Mouse (Mus musculus): ENCODE data around the gene Nsmce4a. TPM values are rescaled to one million over a fixed set of nuclear protein-coding genes. Genes with fewer than 3 reads are reported as not detected.
A peak's percentile ranks its signal among the peaks of the same experiment; 100 is the strongest.

The Nsmce4a gene
- polyA plus RNA-seq, 1 experiment from 2014 or later = 271 TPM

GRCm38 (mm10) chr7:130523451-130523850, 49.5 kb downstream of the Nsmce4a start:
- Histone ChIP-seq H3K36me3 (replicated peaks; ENCODE audit: control insufficient read depth, insufficient read depth, low read depth, low read length) (no peaks in the 10 kb centered on the region), H3K4me3 (ENCODE audit: low read depth, low read length) (no peak overlapping the region), H3K9me3 (replicated peaks; ENCODE audit: control insufficient read depth, low read length) (no peaks in the 10 kb centered on the region), H3K4me1 (ENCODE audit: control insufficient read depth, insufficient read depth, low read length) (no peaks in the 10 kb centered on the region), H3K27ac (replicated peaks; ENCODE audit: low read depth, low read length) (no peak overlapping the region), H3K9ac (replicated peaks; ENCODE audit: low read length) (no peak overlapping the region), H3K27me3 (ENCODE audit: control insufficient read depth, insufficient read depth, low read length) (no peaks in the 10 kb centered on the region), H3K4me2 (ENCODE audit: low read depth, low read length) (no peak overlapping the region)
- DNase-seq (ENCODE audit: low spot score) (no peak), ATAC-seq (replicated peaks; ENCODE audit: insufficient number of reproducible peaks, low FRiP score, low TSS enrichment, low read depth) (no peak)
- WGBS = 92% methylated on average over 8 of the region's 8 CpGs

GRCm38 (mm10) chr7:130520812-130521422, 52.0 kb downstream of the Nsmce4a start:
- H3K9ac ChIP-seq (replicated peaks; ENCODE audit: low read length) = no peak overlapping the region; the same call in 1 of the 2 replicates
- no peaks in the 10 kb centered on the region for H3K4me1 ChIP-seq (ENCODE audit: control insufficient read depth, insufficient read depth, low read length)
- no peaks in the 10 kb centered on the region for H3K27me3 ChIP-seq (ENCODE audit: control insufficient read depth, insufficient read depth, low read length)
- H3K27ac ChIP-seq (replicated peaks; ENCODE audit: low read depth, low read length) = no peak overlapping the region
- WGBS = 86% methylated on average over 14 of the region's 14 CpGs
- DNase-seq (ENCODE audit: low spot score) (no peak), ATAC-seq (replicated peaks; ENCODE audit: insufficient number of reproducible peaks, low FRiP score, low TSS enrichment, low read depth) (no peak)
- H3K4me3 ChIP-seq (ENCODE audit: low read depth, low read length) = no peak overlapping the region
- no peaks in the 10 kb centered on the region for H3K9me3 ChIP-seq (replicated peaks; ENCODE audit: control insufficient read depth, low read length)
- H3K36me3 ChIP-seq (replicated peaks; ENCODE audit: control insufficient read depth, insufficient read depth, low read depth, low read length) = no peaks in the 10 kb centered on the region
- H3K4me2 ChIP-seq (ENCODE audit: low read depth, low read length) = no peak overlapping the region

GRCm38 (mm10) chr7:130520049-130520425, 52.9 kb downstream of the Nsmce4a start, which contains the start of gene Ate1:
TSS of gene Ate1 (minus strand) at chr7:130520369.
- peak within 1 kb of the TSS; percentile 95 for H3K27ac ChIP-seq (replicated peaks; ENCODE audit: low read depth, low read length)

GRCm38 (mm10) chr7:130519096-130520048, 53.5 kb downstream of the Nsmce4a start:
- Histone ChIP-seq H3K9ac (replicated peaks; ENCODE audit: low read length) (peak overlapping the region; percentile 93), H3K4me1 (ENCODE audit: control insufficient read depth, insufficient read depth, low read length) (no peaks in the 10 kb centered on the region), H3K36me3 (replicated peaks; ENCODE audit: control insufficient read depth, insufficient read depth, low read depth, low read length) (no peaks in the 10 kb centered on the region; the same call in 1 of the 2 replicates), H3K4me3 (ENCODE audit: low read depth, low read length) (peak overlapping the region; percentile 88), H3K27me3 (ENCODE audit: control insufficient read depth, insufficient read depth, low read length) (no peaks in the 10 kb centered on the region), H3K4me2 (ENCODE audit: low read depth, low read length) (peak overlapping the region; percentile 78), H3K9me3 (replicated peaks; ENCODE audit: control insufficient read depth, low read length) (no peaks in the 10 kb centered on the region), H3K27ac (replicated peaks; ENCODE audit: low read depth, low read length) (peak overlapping the region; percentile 95)
- peak; percentile 99 for DNase-seq (ENCODE audit: low spot score)
- WGBS = under 1% methylated on average over 86 of the region's 90 CpGs
- ATAC-seq (replicated peaks; ENCODE audit: insufficient number of reproducible peaks, low FRiP score, low TSS enrichment, low read depth) = peak; percentile 98

More at GRCm38 (mm10) chr7:130520049-130520425, 52.9 kb downstream of the Nsmce4a start, which contains the start of gene Ate1:
- Histone ChIP-seq H3K9ac (replicated peaks; ENCODE audit: low read length) (peak within 1 kb of the TSS; percentile 93), H3K36me3 (replicated peaks; ENCODE audit: control insufficient read depth, insufficient read depth, low read depth, low read length) (no peaks in the 10 kb centered on the region), H3K4me3 (ENCODE audit: low read depth, low read length) (peak within 1 kb of the TSS; percentile 88), H3K4me1 (ENCODE audit: control insufficient read depth, insufficient read depth, low read length) (no peaks in the 10 kb centered on the region), H3K9me3 (replicated peaks; ENCODE audit: control insufficient read depth, low read length) (no peaks in the 10 kb centered on the region), H3K27me3 (ENCODE audit: control insufficient read depth, insufficient read depth, low read length) (no peaks in the 10 kb centered on the region), H3K4me2 (ENCODE audit: low read depth, low read length) (peak within 1 kb of the TSS; percentile 78)
- 18% methylated on average over 20 of the region's 20 CpGs for WGBS
- ATAC-seq (replicated peaks; ENCODE audit: insufficient number of reproducible peaks, low FRiP score, low TSS enrichment, low read depth) (peak; percentile 12; the same call in 1 of the 2 replicates), DNase-seq (ENCODE audit: low spot score) (no peak)

DNA sequence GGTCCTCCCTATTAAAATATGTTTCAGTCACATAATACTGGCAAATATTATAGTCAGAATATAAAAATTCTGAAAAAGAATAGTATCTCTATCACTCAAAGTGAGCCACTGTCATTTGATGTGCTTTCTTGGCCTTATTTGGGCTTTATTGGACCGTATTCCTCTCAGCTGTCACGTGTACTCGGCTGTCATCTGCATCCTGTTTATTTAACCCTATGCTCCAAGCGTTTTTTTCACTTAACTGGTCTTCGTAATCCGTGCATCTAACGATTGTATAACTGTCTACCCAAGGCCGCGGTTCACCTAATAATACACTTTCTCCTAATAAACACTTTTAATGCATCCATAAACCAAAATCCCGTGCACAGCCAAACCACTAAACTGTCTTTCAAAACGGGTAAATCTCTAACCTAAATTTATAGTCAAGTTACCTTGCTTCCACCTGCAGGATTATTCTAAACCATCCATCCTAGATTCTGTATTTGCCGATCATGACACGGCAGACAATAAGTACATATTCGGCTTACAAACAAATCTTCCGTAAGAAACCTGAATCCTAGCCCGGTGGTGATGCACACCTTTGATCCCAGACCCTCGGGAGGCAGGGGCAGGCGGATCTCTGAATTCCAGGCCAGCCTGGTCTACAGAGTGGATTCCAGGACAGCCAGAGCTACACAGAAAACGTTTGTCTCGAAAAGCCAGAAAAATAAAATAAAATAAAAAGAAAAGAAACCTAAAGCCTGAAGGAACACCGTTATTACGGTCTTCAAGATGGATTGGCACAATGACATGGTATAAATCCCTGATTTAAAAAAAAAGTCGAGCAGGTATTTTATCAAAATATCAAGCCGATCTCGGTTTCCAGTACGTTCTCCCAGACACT, 54.5 kb downstream of the Nsmce4a start:
- Histone ChIP-seq H3K9ac (replicated peaks; ENCODE audit: low read length) (peak overlapping the region; percentile 93), H3K4me2 (ENCODE audit: low read depth, low read length) (peak overlapping the region; percentile 78), H3K4me3 (ENCODE audit: low read depth, low read length) (peak overlapping the region; percentile 88), H3K27me3 (ENCODE audit: control insufficient read depth, insufficient read depth, low read length) (no peaks in the 10 kb centered on the region), H3K36me3 (replicated peaks; ENCODE audit: control insufficient read depth, insufficient read depth, low read depth, low read length) (no peaks in the 10 kb centered on the region; the same call in 1 of the 2 replicates), H3K27ac (replicated peaks; ENCODE audit: low read depth, low read length) (peak overlapping the region; percentile 95), H3K9me3 (replicated peaks; ENCODE audit: control insufficient read depth, low read length) (no peaks in the 10 kb centered on the region), H3K4me1 (ENCODE audit: control insufficient read depth, insufficient read depth, low read length) (no peaks in the 10 kb centered on the region)
- 38% methylated on average over 26 of the region's 26 CpGs for WGBS
- no peak for ATAC-seq (replicated peaks; ENCODE audit: insufficient number of reproducible peaks, low FRiP score, low TSS enrichment, low read depth)
- DNase-seq (ENCODE audit: low spot score) = no peak

GRCm38 (mm10) chr7:130510243-130510642, 62.7 kb downstream of the Nsmce4a start:
- Histone ChIP-seq H3K36me3 (replicated peaks; ENCODE audit: control insufficient read depth, insufficient read depth, low read depth, low read length) (no peaks in the 10 kb centered on the region; the same call in 1 of the 2 replicates), H3K27me3 (ENCODE audit: control insufficient read depth, insufficient read depth, low read length) (no peaks in the 10 kb centered on the region)
- 94% methylated on average over 5 of the region's 5 CpGs for WGBS

GRCm38 (mm10) chr7:130503006-130503405, 69.9 kb downstream of the Nsmce4a start:
- H3K4me2 ChIP-seq (ENCODE audit: low read depth, low read length) = no peak overlapping the region
- no peaks in the 10 kb centered on the region for H3K4me1 ChIP-seq (ENCODE audit: control insufficient read depth, insufficient read depth, low read length)
- H3K9me3 ChIP-seq (replicated peaks; ENCODE audit: control insufficient read depth, low read length) = no peaks in the 10 kb centered on the region
- H3K9ac ChIP-seq (replicated peaks; ENCODE audit: low read length) = no peak overlapping the region
- no peaks in the 10 kb centered on the region for H3K27me3 ChIP-seq (ENCODE audit: control insufficient read depth, insufficient read depth, low read length)
- no peaks in the 10 kb centered on the region; the same call in none of the 2 replicates for H3K36me3 ChIP-seq (replicated peaks; ENCODE audit: control insufficient read depth, insufficient read depth, low read depth, low read length)
- no peak overlapping the region for H3K27ac ChIP-seq (replicated peaks; ENCODE audit: low read depth, low read length)
- no peak overlapping the region for H3K4me3 ChIP-seq (ENCODE audit: low read depth, low read length)
- ATAC-seq (replicated peaks; ENCODE audit: insufficient number of reproducible peaks, low FRiP score, low TSS enrichment, low read depth) (no peak), DNase-seq (ENCODE audit: low spot score) (no peak)
- 95% methylated on average over 5 of the region's 5 CpGs for WGBS

More at GRCm38 (mm10) chr7:130510243-130510642, 62.7 kb downstream of the Nsmce4a start:
- DNase-seq (ENCODE audit: low spot score) = no peak
- Histone ChIP-seq H3K4me1 (ENCODE audit: control insufficient read depth, insufficient read depth, low read length) (no peaks in the 10 kb centered on the region), H3K9me3 (replicated peaks; ENCODE audit: control insufficient read depth, low read length) (no peaks in the 10 kb centered on the region), H3K4me2 (ENCODE audit: low read depth, low read length) (no peak overlapping the region), H3K27ac (replicated peaks; ENCODE audit: low read depth, low read length) (no peak overlapping the region), H3K9ac (replicated peaks; ENCODE audit: low read length) (no peak overlapping the region), H3K4me3 (ENCODE audit: low read depth, low read length) (no peak overlapping the region)
- ATAC-seq (replicated peaks; ENCODE audit: insufficient number of reproducible peaks, low FRiP score, low TSS enrichment, low read depth) = no peak
